ENCODE assay signal across 17 mouse cellular contexts in genomic region chr2:6444723-6445169, GRCm38 (mm10).
DNase-seq lines count a peak whose midpoint lies in the region; ATAC-seq lines count a peak whose summit lies in the region.
"Had no signal": no experiment of that assay in that cellular context is flagged by ENCODE, and none has a peak within 500 bp of the region (broad histone marks: within the 10 kb centered on the region; RNA-seq: fewer than 3 reads in every experiment).

No protein-coding gene starts in this region.

- no peak overlapping the region for H3K4me3 ChIP-seq in heart, embryonic 13.5 days
- peak overlapping the region; percentile 12; the same call in 1 of the 2 replicates for H3K4me3 ChIP-seq in liver, embryonic 16.5 days (ENCODE audit: low read depth, low read length)
- no peak overlapping the region for H3K4me3 ChIP-seq in midbrain, embryonic 15.5 days
- H3K4me3 ChIP-seq: forebrain, embryonic 12.5 days; heart, embryonic 15.5 days; hindbrain, embryonic 15.5 days; neural tube, embryonic 13.5 days had no signal

- 37% methylated on average over 4 of the region's 4 CpGs for WGBS in heart, embryonic 13.5 days
- 21% methylated on average over 4 of the region's 4 CpGs for WGBS in liver, embryonic 16.5 days (ENCODE audit: insufficient replicate concordance)
- 88% methylated on average over 4 of the region's 4 CpGs for WGBS in midbrain, embryonic 15.5 days

- no peak overlapping the region for H3K9ac ChIP-seq in heart, embryonic 13.5 days
- no peak overlapping the region for H3K9ac ChIP-seq in liver, embryonic 16.5 days (ENCODE audit: low read depth, low read length)
- no peak overlapping the region for H3K9ac ChIP-seq in midbrain, embryonic 15.5 days
- H3K9ac ChIP-seq: forebrain, embryonic 12.5 days; heart, embryonic 15.5 days; hindbrain, embryonic 15.5 days; neural tube, embryonic 13.5 days had no signal

- peaks cover 17% of the 10 kb centered on the region for H3K4me1 ChIP-seq in heart, embryonic 13.5 days
- H3K4me1 ChIP-seq in liver, embryonic 16.5 days (ENCODE audit: control insufficient read depth, low read depth, low read length), result peaks cover 24% of the 10 kb centered on the region
- H3K4me1 ChIP-seq in midbrain, embryonic 15.5 days, result no peaks in the 10 kb centered on the region

- H3K27ac ChIP-seq in heart, embryonic 13.5 days (replicated peaks), result no peak overlapping the region; the same call in 1 of the 2 replicates
- H3K27ac ChIP-seq in liver, embryonic 16.5 days (ENCODE audit: low read length), result peak overlapping the region; percentile 62
- no peak overlapping the region for H3K27ac ChIP-seq in midbrain, embryonic 15.5 days
- H3K27ac ChIP-seq: forebrain, embryonic 12.5 days; heart, embryonic 15.5 days; hindbrain, embryonic 15.5 days had no signal

- H3K9me3 ChIP-seq in heart, embryonic 13.5 days, result no peaks in the 10 kb centered on the region
- no peaks in the 10 kb centered on the region for H3K9me3 ChIP-seq in liver, embryonic 16.5 days (replicated peaks; ENCODE audit: control insufficient read depth, low read length)
- no peaks in the 10 kb centered on the region for H3K9me3 ChIP-seq in midbrain, embryonic 15.5 days
- H3K9me3 ChIP-seq: forebrain, embryonic 12.5 days; heart, embryonic 15.5 days; hindbrain, embryonic 15.5 days; neural tube, embryonic 13.5 days had no signal

- DNase-seq in heart, postnatal 25 days (ENCODE audit: low spot score), result no peak
- peak; percentile 58 for DNase-seq in ES-CJ7 (ENCODE audit: low read depth, low spot score)
- no peak for DNase-seq in retina, embryonic 14.5 days (ENCODE audit: low spot score)
- DNase-seq in cerebellum, postnatal 25 days, result no peak
- DNase-seq: adrenal gland, postnatal 10 days; cerebellum, adult 11-12 months had no signal

- intact Hi-C loops in heart, postnatal 25 days (cut with DNase I), result no loop called here

- peak overlapping the region; percentile 2; the same call in 1 of the 2 replicates for H3K4me2 ChIP-seq in heart, embryonic 13.5 days
- H3K4me2 ChIP-seq in liver, embryonic 16.5 days (ENCODE audit: low read depth, low read length), result peak overlapping the region; percentile 56
- H3K4me2 ChIP-seq in midbrain, embryonic 15.5 days, result no peak overlapping the region
- H3K4me2 ChIP-seq: forebrain, embryonic 12.5 days; heart, embryonic 15.5 days; hindbrain, embryonic 15.5 days; neural tube, embryonic 13.5 days had no signal

- H3K36me3 ChIP-seq in heart, embryonic 13.5 days, result peaks cover 39% of the 10 kb centered on the region
- peaks cover 15% of the 10 kb centered on the region for H3K36me3 ChIP-seq in liver, embryonic 16.5 days (ENCODE audit: control insufficient read depth, insufficient read depth)
- 0 out of 2 replicates have a peak, but pooled peaks cover 3% of the 10 kb centered on the region for H3K36me3 ChIP-seq in midbrain, embryonic 15.5 days (replicated peaks)

- ATAC-seq in heart, embryonic 13.5 days (ENCODE audit: extremely low read depth, insufficient number of reproducible peaks, low FRiP score, low TSS enrichment), result no peak
- ATAC-seq in erythroblast, adult 5-6 weeks (replicated peaks; ENCODE audit: low FRiP score, poor library complexity, severe bottlenecking), result peak; percentile 82
- ATAC-seq in liver, embryonic 16.5 days (ENCODE audit: low read depth), result peak; percentile 92
- ATAC-seq in midbrain, embryonic 15.5 days (replicated peaks), result no peak
- ATAC-seq: lung, postnatal 0 days; midbrain, embryonic 16.5 days; Patski had no signal

- no peaks in the 10 kb centered on the region for H3K27me3 ChIP-seq in heart, embryonic 13.5 days (replicated peaks)
- no peaks in the 10 kb centered on the region for H3K27me3 ChIP-seq in liver, embryonic 16.5 days (ENCODE audit: control insufficient read depth, insufficient read depth, low read depth, low read length)
- H3K27me3 ChIP-seq in midbrain, embryonic 15.5 days (replicated peaks), result no peaks in the 10 kb centered on the region
- H3K27me3 ChIP-seq: forebrain, embryonic 12.5 days; heart, embryonic 15.5 days; hindbrain, embryonic 15.5 days; neural tube, embryonic 13.5 days; Patski had no signal

Comparison
In these comparisons a context has a peak if more than half of its experiments do, and no peak if none do; other contexts are left out.
1. ATAC-seq: peak in erythroblast, adult 5-6 weeks (single experiment) and liver, embryonic 16.5 days (single experiment); none in heart, embryonic 13.5 days (single experiment) and midbrain, embryonic 15.5 days (single experiment).